Mouse (Mus musculus) intestine, postnatal 0 days (tissue): ENCODE results near the gene Dcaf11. TPM values are rescaled to one million over a fixed set of nuclear protein-coding genes. Genes with fewer than 3 reads are reported as not detected.

ENCODE experiments used
- ATAC-seq: fragments of 200-750 bp; cut with Nextera tagmentation; 2 replicates; pipeline ENCODE4 v1.8.0; 2017; ENCODE audit warnings: mild to moderate bottlenecking, moderate TSS enrichment, moderate library complexity
- H3K27ac ChIP-seq: fragments of 300-500 bp; sonication (generic); 2 replicates; pipeline ENCODE4 v1.5.1; 2014; ENCODE audit warnings: mild to moderate bottlenecking, low read depth, low read length, moderate library complexity
- H3K27me3 ChIP-seq: fragments of 300-500 bp; sonication (generic); replicated peaks from 2 replicates; pipeline ENCODE4 v1.6.1; 2014; ENCODE audit warnings: low read length, mixed read lengths; ENCODE audit not compliant: control insufficient read depth, insufficient read depth
- H3K36me3 ChIP-seq: fragments of 300-500 bp; sonication (generic); 2 replicates; pipeline ENCODE4 v1.6.1; 2014; ENCODE audit warnings: mild to moderate bottlenecking, moderate library complexity; ENCODE audit not compliant: control insufficient read depth, insufficient read depth
- H3K4me1 ChIP-seq: fragments of 300-500 bp; sonication (generic); replicated peaks from 2 replicates; pipeline ENCODE4 v1.6.1; 2014; ENCODE audit warnings: antibody characterized with exemption, low read length, mixed read lengths; ENCODE audit not compliant: control insufficient read depth, insufficient read depth
- H3K4me2 ChIP-seq: fragments of 300-500 bp; sonication (generic); replicated peaks from 2 replicates; pipeline ENCODE4 v1.6.1; 2014; ENCODE audit warnings: low read depth, mild to moderate bottlenecking, moderate library complexity
- H3K4me3 ChIP-seq: fragments of 300-500 bp; sonication (generic); 2 replicates; pipeline ENCODE4 v1.5.1; 2014; ENCODE audit warnings: low read depth, low read length
- H3K9ac ChIP-seq: fragments of 300-500 bp; sonication (generic); 2 replicates; pipeline ENCODE4 v1.6.1; 2014; ENCODE audit warnings: mild to moderate bottlenecking, low read depth, low read length
- H3K9me3 ChIP-seq: fragments of 300-500 bp; sonication (generic); 2 replicates; pipeline ENCODE4 v1.6.1; 2016; ENCODE audit warnings: mixed run types; ENCODE audit not compliant: control insufficient read depth
- CTCF ChIP-seq: sonication (generic); IDR thresholded peaks from 2 replicates; pipeline ENCODE4 v1.5.1; 2016; ENCODE audit warnings: low read depth, mild to moderate bottlenecking, control low read depth, antibody characterized with exemption, moderate library complexity
- WGBS: fragments of 180-500 bp; shearing (Covaris S2); extraction: QIAGEN DNeasy Blood & Tissue Kit; methylation state at CpG from one replicate; pipeline ENCODE4 v1.1.7; 2014; 5-methylcytosine and 5-hydroxymethylcytosine counted together
- polyA plus RNA-seq: library from polyadenylated mRNA; unstranded; fragments of >200 nt; fragmentation: Nextera tagmentation; extraction: Ambion mirVana; gene quantifications from 2 replicates; pipeline ENCODE4 v1.2.1, GENCODE M21; 2015

The Dcaf11 gene
- polyA plus RNA-seq, 1 experiment from 2014 or later: 67.0 TPM

DNA sequence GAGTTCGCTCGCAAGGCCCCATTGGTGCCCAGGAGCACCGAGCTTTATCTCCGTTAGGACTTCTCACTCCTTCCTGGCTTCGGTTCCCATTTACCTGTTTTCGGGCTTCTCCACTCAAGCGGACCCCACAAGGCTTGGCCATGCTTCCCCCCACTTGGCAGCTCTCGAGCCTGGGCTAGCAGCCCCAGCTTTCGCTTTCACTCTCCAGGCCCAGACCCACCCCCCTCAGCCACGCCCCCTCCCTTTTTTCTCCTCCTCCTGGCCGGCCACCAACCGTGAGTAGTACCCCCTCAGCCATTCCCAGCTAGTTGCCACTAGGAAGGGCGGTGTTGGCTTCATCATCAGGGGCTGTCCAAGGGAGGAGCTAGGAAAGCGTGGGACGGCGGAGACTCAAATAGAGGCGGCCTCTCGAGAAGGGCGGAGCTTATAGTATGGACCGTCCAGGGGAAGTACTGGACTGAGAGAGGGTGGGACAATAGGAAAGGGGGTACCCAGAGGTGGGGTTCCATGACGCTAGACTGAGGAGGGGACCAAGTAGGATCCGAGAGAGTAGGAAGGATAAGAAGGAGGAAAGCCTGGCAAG is 31.0 kb downstream of the Dcaf11 start, which contains the start of gene Psme2:
Gene Psme2, minus strand, starts transcription at position 366 of the 583 bp plus-strand sequence.
- Histone ChIP-seq H3K36me3 (peaks cover 39% of the 10 kb centered on the region), H3K9me3 (no peaks in the 10 kb centered on the region)
- TF ChIP-seq CTCF: 0 out of 2 replicates have a peak, but pooled peaks have one; percentile 4

DNA sequence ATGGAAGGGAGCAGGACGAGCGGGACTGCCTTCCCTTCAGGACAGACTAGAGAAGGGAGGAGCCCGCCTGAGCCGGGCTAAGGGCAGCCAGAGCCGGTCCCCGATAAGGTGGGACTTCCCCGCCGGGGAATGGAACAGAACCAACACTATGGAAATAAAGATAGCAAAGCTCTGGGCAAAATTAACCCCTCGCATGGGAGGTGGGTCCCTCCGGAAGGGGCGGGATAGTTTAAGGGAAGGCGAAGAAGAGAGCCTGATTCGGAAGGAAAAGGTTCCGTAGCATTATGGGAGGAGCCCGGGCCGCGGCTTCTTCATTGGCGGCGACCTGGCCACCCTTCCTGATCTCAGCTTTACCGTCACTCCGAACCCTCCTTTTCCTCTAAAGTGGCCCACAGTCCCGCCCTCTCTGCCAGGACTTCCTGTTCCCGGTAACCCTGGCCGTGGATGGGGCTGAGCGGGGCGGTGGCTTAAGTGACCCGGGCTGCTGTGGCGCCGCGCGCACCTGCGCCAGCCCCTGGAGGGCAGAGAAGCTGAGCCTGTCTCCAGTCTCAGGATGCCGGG is 31.6 kb downstream of the Dcaf11 start, which contains the start of gene Rnf31:
Gene Rnf31, plus strand, starts transcription at position 378 of the 561 bp plus-strand sequence.
- Histone ChIP-seq H3K27me3 (no peaks in the 10 kb centered on the region), H3K4me2 (peak within 1 kb of the TSS; percentile 90), H3K27ac (peak within 1 kb of the TSS; percentile 90), H3K9ac (peak within 1 kb of the TSS; percentile 86), H3K36me3 (peaks cover 45% of the 10 kb centered on the region), H3K4me3 (peak within 1 kb of the TSS; percentile 94), H3K4me1 (peaks cover 6% of the 10 kb centered on the region; the same call in 1 of the 2 replicates), H3K9me3 (no peaks in the 10 kb centered on the region)
- whole genome bisulfite sequencing: under 1% methylated on average over 33 of the region's 33 CpGs
- ATAC-seq: peak; percentile 90
- TF ChIP-seq CTCF: no peak

More for the DNA sequence above, 31.0 kb downstream of the Dcaf11 start, which contains the start of gene Psme2:
- H3K4me1 ChIP-seq: peaks cover 6% of the 10 kb centered on the region; the same call in 1 of the 2 replicates
- peak within 1 kb of the TSS; percentile 90 for H3K27ac ChIP-seq
- H3K27me3 ChIP-seq: no peaks in the 10 kb centered on the region
- ATAC-seq: peak; percentile 91
- H3K4me3 ChIP-seq: peak within 1 kb of the TSS; percentile 94
- H3K9ac ChIP-seq: peak within 1 kb of the TSS; percentile 86
- peak within 1 kb of the TSS; percentile 90 for H3K4me2 ChIP-seq
- under 1% methylated on average over 22 of the region's 22 CpGs for WGBS

DNA sequence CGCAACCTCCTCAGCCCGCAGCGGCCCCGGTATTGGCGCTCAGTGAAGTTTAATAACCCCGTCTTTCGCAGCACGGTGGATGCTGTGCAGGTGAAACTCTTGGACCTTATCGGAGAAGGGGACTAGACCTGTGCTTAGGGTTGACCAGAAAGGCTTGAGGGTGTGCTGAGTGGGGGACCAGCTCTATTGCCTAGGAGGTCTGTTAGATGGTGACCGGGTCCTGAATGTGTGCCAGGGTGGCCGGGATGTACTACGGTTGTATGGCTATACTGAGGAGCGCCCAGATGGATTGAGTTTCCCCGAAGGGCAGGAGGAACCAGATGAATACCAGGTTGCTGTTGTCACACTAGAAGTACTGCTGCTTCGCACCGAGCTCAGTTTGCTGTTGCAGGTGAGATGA is 32.4 kb downstream of the Dcaf11 start:
- 2% methylated on average over 16 of the region's 16 CpGs for whole genome bisulfite sequencing
- Histone ChIP-seq H3K9me3 (no peaks in the 10 kb centered on the region), H3K27ac (peak overlapping the region; percentile 90), H3K9ac (peak overlapping the region; percentile 86), H3K4me3 (peak overlapping the region; percentile 94), H3K4me2 (peak overlapping the region; percentile 90), H3K36me3 (peaks cover 47% of the 10 kb centered on the region), H3K27me3 (no peaks in the 10 kb centered on the region), H3K4me1 (peaks cover 6% of the 10 kb centered on the region; the same call in 1 of the 2 replicates)
- no peak for ATAC-seq
- TF ChIP-seq CTCF: no peak

DNA sequence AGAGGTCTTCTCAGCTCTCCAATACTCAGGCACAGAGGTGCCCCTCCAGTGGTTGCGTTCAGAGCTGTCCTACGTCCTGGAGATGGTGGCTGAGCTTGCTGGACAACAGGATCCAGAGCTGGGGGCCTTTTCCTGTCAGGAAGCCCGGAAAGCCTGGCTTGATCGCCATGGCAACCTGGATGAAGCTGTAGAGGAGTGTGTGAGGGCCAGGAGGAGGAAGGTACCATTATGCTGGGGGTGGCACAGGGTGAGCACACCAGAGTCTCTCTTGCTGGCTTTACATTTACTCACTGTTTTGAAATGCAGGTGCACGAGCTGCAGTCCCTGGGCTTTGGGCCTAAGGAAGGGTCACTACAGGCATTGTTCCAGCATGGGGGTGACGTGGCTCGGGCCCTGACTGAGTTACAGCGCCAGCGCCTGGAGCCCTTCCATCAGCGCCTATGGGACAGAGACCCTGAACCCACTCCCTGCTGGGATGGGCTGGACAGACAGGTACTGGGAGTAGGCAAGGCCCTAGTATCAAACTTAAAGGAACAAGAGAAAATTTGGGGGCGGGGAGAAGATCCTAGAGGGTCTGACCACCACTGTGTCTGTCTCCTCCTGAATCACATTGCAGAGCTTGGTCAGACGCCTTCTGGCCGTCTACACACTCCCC is 36.4 kb downstream of the Dcaf11 start:
- 85% methylated on average over 13 of the region's 13 CpGs for WGBS
- Histone ChIP-seq H3K4me1 (peaks cover 6% of the 10 kb centered on the region; the same call in 1 of the 2 replicates), H3K36me3 (peaks cover 63% of the 10 kb centered on the region)

DNA sequence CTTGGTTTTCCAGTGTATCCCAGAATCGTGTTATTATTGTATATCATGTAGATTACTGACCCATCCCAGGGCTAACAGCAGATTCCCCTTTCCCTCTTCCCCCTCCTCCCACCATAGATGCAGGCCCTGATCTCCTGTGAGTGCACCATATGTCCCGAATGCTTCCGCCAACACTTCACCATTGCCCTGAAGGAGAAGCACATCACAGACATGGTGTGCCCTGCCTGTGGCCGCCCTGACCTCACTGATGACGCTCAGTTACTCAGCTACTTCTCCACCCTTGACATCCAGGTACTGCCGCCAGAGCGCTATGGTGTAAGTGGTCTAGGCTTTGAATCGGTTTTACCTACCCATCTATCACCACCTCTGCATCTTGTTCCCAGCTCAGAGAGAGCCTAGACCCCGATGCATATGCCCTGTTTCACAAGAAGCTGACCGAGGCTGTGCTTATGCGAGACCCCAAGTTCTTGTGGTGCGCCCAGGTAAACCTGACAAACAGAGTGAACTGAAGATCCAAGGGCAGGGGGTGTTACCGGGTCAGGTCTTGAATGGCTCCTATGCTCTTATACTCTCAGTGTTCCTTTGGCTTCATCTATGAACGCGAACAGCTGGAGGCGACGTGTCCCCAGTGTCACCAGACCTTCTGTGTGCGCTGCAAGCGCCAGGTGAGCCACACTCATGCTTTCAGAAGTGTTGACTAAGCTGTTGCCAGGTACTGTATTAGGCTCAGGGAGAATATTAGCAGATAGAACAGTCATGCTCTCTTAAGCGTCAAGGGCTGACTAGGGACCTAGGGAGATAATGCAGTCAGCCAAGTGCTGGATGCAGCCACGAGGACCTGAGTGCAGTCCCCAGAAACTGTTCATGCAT is 39.0 kb downstream of the Dcaf11 start:
- no peak for ATAC-seq
- H3K27me3 ChIP-seq: no peaks in the 10 kb centered on the region
- no peak overlapping the region for H3K4me3 ChIP-seq
- peaks cover 86% of the 10 kb centered on the region for H3K36me3 ChIP-seq
- H3K27ac ChIP-seq: no peak overlapping the region
- H3K4me1 ChIP-seq: no peaks in the 10 kb centered on the region
- WGBS: 95% methylated on average over 21 of the region's 21 CpGs
- no peaks in the 10 kb centered on the region for H3K9me3 ChIP-seq
- H3K4me2 ChIP-seq: no peak overlapping the region
- no peak for TF ChIP-seq CTCF
- H3K9ac ChIP-seq: 0 out of 2 replicates have a peak overlapping the region, but pooled peaks have one; percentile 17

More for the DNA sequence above, 36.4 kb downstream of the Dcaf11 start:
- no peak overlapping the region for H3K4me3 ChIP-seq
- no peak for ATAC-seq
- H3K27ac ChIP-seq: 0 out of 2 replicates have a peak overlapping the region, but pooled peaks have one; percentile 21
- no peak overlapping the region for H3K4me2 ChIP-seq
- H3K9me3 ChIP-seq: no peaks in the 10 kb centered on the region
- no peak for TF ChIP-seq CTCF
- no peaks in the 10 kb centered on the region for H3K27me3 ChIP-seq
- no peak overlapping the region for H3K9ac ChIP-seq
